Mouse (Mus musculus) right cerebral cortex, adult 18-20 months (tissue): ENCODE results near the gene Syt7.

Experiments used
- DNase-seq: peaks from one replicate; pipeline ENCODE4 v3.0.0; 2022; ENCODE audit warnings: mixed read lengths

Syt7 gene

DNA sequence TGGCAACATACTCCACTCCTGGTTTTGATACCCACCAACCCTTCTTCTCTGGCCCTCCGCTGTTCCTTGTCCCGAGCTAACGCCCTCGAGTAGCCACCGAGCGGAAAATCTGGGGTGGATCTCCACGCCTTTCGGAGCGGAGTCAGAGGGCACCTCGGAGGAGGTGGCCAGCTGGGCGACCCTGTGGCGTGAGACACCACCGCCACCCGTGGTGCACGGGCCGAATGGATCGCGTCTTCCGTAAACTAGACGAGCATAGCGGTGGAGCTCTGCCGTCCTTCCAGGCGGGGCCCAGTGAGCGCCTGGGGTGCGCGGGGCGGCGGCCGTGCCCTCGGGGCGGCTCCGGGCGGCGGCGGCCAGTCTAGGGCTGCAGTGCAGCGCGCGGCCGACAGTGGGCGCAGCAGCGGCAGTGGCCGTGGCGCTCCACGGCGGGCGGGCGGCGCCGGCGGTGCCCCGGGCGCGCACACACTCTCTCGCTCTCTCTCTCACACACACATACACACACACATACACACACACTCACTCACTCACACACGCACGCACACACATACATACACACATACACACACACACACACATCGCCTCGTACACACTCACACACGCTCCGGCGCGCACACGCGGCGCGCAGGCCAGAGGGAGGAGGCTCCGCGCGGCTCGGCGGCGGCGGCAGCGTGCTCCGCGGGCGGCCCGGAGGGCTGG, at the start of gene Syt7:
Syt7 (plus strand) TSS at position 476 of the 699 bp plus-strand sequence.
- DNase-seq = peak; percentile 75

DNA sequence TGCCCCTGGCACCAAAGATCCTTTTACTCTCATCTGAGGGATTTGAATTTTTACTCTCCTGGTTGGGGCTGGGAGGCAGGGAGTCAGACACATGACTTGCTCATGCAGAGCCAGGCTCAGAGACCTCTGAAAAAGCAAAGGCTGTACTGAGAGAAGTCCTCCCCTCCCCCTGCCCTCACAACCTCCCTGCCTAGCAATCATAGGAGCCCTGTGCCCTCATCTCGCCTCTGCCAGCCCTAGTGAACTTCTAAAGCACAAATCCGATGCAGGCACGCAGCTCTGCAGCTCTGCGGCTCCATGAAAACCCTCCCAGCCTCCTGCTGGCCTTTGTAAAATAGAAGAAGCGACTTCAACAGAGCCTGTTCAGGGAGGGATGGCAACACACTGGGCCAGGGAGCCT, 49.6 kb upstream of the Syt7 start:
- no peak for DNase-seq

GRCm38 (mm10) chr19:10340661-10341060, 48.2 kb upstream of the Syt7 start:
- DNase-seq = no peak

- peak; percentile 30 for DNase-seq
Observed at GRCm38 (mm10) chr19:10341152-10341551, 47.7 kb upstream of the Syt7 start.

DNA sequence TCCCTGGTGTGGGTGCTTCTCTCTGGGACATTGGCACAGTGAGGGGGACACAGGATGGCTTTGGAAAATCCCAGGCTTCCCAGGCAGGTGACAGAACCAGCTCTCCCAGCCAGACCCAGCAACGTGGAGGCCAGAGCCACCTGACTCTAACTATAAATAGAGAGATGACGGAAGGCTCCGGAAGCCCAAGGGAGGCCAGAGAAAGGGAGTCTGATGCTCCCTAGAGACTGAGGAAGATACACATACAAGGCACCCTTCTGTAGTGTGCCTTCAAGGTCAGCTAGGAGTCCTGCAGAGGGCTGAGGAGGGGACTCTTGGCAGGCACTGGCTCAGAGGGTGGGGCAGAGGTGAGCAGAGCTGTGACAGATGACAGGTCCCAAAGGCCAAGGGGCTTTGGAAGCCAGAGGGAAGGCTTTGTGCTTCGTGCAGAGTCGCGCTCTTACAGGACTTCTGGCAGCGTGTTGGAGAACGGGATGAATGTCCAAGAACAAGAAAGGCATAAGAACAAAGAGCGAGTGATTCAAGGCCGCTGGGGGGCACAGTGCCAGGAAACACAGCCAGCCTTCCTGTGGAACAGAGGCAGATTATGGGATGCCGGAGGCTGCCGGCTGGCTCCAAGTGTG, 47.0 kb upstream of the Syt7 start:
- peak; percentile 82 for DNase-seq

DNA sequence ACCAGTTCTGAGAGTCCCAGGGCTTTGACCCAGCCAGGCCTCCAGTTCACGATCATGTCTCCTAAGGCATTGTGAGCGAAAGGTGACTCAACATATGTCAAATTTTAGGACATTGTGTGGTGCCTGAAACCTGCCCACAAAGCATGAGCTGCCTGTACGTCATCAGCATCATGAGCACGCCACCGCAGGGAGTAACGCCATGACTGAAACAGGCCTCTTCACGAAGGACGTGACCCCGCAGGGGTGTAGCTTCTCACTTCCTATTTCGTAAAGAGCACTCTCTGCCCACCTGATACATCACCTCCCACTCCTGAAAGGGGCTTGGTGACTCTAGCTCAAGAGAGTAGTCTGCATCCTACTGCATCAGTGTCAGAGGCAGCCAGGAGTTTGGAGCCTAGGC, 45.0 kb upstream of the Syt7 start:
- peak; percentile 41 for DNase-seq

GRCm38 (mm10) chr19:10345696-10346095, 43.2 kb upstream of the Syt7 start:
- no peak for DNase-seq

- DNase-seq = no peak
Observed at GRCm38 (mm10) chr19:10347628-10348273, 41.1 kb upstream of the Syt7 start.

DNA sequence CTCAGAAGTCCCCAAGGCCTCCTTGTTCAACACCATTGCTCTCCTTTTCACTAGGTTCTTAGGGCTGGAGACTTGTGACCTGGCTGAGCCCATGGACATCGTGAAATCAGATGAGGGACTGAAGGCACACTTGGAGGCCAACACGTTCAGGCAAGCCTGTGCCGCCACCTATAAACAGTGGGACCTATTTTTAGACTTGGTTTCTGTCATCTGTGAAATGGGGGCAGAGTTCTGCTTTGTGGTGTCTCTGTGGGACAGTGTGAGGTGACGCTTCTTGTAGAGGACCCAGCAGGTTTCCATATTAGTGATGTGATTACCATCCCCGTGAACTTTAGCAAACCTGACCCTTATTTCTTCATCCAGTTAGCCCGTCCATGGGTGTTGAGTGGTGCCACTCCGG, 36.7 kb upstream of the Syt7 start:
- no peak for DNase-seq

DNA sequence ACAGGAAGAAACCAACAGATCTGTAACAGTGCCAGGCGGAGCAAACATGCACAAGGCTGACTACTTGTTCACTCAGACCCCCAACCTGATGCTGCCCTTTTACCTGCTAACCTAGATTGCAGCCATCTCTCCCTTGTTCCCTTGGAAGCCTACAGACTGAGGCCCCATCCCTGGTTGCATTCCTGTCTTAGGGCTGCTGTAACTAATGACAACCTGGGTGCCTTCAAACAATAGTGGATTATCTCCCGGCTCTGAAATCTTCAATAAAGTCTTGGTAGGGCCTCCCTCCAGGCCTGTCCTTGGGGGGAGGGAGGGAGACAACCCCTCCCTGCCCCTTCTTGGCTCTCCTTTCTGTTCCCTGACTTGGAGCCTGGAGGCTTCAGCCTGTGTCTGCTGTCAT, 34.1 kb upstream of the Syt7 start:
- no peak for DNase-seq

DNA sequence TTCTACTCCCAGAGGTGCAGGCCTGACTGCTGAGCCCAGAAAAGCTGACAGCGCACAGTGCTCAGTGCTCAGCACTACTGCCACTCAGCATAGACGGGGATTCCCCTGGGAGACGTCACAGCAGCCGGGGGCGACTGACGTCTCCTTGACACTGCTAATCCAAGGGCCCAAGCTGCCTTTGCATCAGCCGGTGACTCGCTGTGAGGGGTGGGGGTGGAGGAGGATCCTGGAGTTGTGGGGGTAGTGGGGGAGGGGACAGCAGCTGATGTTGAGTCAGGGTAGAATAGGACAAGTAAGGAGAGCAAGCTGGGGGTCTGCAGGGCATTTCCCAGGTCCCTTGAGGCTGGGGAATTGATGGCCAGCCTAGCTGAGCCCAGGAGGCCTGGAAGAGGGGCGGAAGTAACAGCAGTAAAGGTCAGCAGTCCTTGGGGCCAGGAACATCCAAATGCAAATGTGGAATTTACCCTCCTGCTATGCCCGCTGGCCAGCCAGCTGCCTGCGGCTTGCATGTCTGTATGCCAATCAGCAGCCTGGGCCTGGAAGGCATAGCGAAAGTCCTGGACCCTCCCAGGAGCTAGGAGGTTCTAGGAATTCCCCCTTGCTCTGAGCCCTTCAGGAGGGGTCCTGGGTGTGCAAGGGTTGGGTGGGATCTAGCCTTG, 31.9 kb upstream of the Syt7 start:
- DNase-seq = no peak

- no peak for DNase-seq
Observed at GRCm38 (mm10) chr19:10359105-10359946, 29.6 kb upstream of the Syt7 start.

DNA sequence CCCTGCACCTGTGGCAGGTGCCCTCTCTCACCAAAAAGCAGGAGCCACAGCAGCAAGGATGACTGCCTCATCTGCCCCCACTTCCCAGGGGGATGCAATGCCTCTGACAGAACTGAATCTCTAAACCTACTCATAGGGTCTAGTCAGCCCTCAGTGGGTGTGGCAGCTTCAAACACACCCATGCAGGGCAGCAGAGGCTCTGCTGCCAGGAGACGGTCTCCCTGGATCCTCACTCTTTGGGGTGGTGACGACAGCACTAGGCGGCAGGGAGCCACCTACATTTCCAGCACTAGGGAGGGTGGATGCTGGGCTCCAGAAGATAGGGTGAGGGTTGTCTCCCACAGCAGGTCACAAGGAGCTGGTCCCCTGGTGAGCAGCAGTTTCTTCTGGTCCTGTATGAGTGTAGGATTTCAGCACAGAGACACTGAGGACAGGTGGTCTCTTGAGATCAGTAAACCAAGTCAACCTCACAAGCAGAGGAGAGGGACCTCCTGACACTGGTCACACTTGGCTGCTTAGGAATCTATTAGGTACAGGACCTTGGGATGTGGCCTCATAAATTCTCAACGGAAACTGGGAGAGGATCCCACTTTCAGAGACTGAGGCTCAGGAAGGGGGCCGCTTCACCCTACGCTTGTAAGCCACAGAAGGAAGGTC, 26.3 kb upstream of the Syt7 start:
- DNase-seq = peak; percentile 66

DNA sequence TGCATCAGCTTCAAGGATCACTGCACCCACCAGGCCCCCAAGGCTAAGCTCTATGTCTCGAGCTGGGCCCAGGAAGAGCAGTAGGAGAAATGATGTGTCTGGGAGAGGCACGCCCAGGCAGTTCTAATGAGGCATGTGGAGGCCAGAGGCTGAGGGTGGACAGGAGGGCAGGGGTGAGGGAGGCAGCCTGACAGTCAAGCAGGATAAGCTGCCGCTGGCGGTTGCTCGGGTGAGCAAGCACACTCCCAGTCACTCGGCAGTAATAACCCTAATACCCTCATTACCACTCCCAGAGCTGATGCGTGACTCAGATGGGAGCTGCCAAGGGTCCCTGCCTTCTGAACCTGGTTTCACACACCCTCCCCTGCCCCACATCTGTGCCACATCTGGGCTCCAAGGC, 25.0 kb upstream of the Syt7 start:
- DNase-seq = no peak

GRCm38 (mm10) chr19:10366116-10366845, 22.6 kb upstream of the Syt7 start:
- DNase-seq = no peak

GRCm38 (mm10) chr19:10367802-10368201, 21.1 kb upstream of the Syt7 start:
- DNase-seq = peak; percentile 79

DNA sequence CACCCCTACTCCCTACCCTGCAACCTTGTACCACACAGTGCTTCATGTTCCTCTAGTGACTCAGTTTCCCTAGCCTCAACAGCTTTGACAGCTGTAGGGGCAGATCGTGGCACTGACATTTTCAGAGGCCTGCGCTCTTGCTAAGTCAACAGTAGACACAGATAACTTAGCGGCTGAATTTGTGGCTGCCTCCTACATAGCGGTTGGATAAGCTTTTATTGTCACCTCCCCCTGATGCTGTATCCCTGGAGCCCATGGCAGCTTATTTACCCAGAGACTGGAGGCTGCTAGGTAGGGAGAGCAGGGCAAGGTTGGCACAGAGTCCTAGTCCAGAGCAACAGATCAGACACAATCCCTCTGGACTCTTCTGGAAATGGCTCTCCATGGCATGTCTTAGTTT, 19.0 kb upstream of the Syt7 start:
- DNase-seq = no peak

- DNase-seq = no peak
Observed at GRCm38 (mm10) chr19:10373191-10373590, 15.7 kb upstream of the Syt7 start.

GRCm38 (mm10) chr19:10375260-10375659, 13.6 kb upstream of the Syt7 start:
- no peak for DNase-seq

DNA sequence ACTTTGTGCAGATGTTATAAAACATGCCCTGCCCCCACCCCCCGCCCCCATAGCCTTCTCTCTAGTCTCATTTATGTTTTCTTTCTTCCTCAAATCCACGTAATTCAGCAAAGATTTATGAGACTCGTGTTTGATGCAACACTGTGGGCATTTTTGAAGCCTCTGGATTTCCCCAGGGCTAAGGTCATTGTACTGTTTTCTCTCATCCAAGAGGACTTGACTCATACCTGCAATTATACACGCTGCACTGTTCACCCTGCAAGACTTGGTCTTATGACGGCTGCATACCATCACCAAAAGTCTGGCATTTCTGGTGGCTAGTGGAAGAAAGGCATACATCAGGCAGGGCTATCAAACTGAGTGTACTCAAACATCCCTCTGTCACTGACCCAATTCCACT, 8.9 kb upstream of the Syt7 start:
- no peak for DNase-seq

- no peak for DNase-seq
Observed at GRCm38 (mm10) chr19:10387660-10388059, 1.2 kb upstream of the Syt7 start.
